Mouse (Mus musculus) hindbrain, embryonic 14.5 days (tissue): Measurements from ENCODE around the gene Pnrc2. TPM values are rescaled to one million over a fixed set of nuclear protein-coding genes. Genes with fewer than 3 reads are reported as not detected.
A peak's percentile ranks its signal among the peaks of the same experiment; 100 is the strongest.

Experiments used
- ATAC-seq: fragments of 200-750 bp; cut with Nextera tagmentation; 2 replicates; pipeline ENCODE4 v1.8.0; 2017; ENCODE audit warnings: moderate number of reproducible peaks, mild to moderate bottlenecking, moderate TSS enrichment, moderate library complexity; ENCODE audit not compliant: low FRiP score
- DNase-seq: peaks from one replicate; pipeline ENCODE4 v3.0.0-alpha.2; 2015; ENCODE audit warnings: low spot score
- H3K27ac ChIP-seq: fragments of 300-500 bp; sonication (generic); 2 replicates; pipeline ENCODE4 v1.5.1; 2014; ENCODE audit warnings: mild to moderate bottlenecking, moderate library complexity
- H3K27me3 ChIP-seq: fragments of 300-500 bp; sonication (generic); 2 replicates; pipeline ENCODE4 v1.6.1; 2014; ENCODE audit warnings: mild to moderate bottlenecking, low read length, mixed read lengths; ENCODE audit not compliant: control insufficient read depth, insufficient read depth
- H3K36me3 ChIP-seq: fragments of 300-500 bp; sonication (generic); replicated peaks from 2 replicates; pipeline ENCODE4 v1.6.1; 2014; ENCODE audit not compliant: control insufficient read depth, insufficient read depth
- H3K4me1 ChIP-seq: fragments of 300-500 bp; sonication (generic); replicated peaks from 2 replicates; pipeline ENCODE4 v1.6.1; 2014; ENCODE audit warnings: antibody characterized with exemption, low read length, mixed read lengths; ENCODE audit not compliant: control insufficient read depth, insufficient read depth
- H3K4me2 ChIP-seq: fragments of 300-500 bp; sonication (generic); replicated peaks from 2 replicates; pipeline ENCODE4 v1.6.1; 2014; ENCODE audit warnings: mild to moderate bottlenecking, moderate library complexity
- H3K4me3 ChIP-seq: fragments of 300-500 bp; sonication (generic); replicated peaks from 2 replicates; pipeline ENCODE4 v1.5.1; 2014; ENCODE audit warnings: mild to moderate bottlenecking, low read length
- H3K9ac ChIP-seq: fragments of 300-500 bp; sonication (generic); 2 replicates; pipeline ENCODE4 v1.6.1; 2014
- H3K9me3 ChIP-seq: fragments of 300-500 bp; sonication (generic); 2 replicates; pipeline ENCODE4 v1.6.1; 2016; ENCODE audit warnings: low read length; ENCODE audit not compliant: control insufficient read depth
- WGBS: fragments of 180-500 bp; shearing (Covaris S2); extraction: QIAGEN DNeasy Blood & Tissue Kit; methylation state at CpG from one replicate; pipeline ENCODE4 v1.1.7; 2014; 5-methylcytosine and 5-hydroxymethylcytosine counted together
- polyA plus RNA-seq: library from polyadenylated mRNA; unstranded; fragments of >200 nt; fragmentation: Nextera tagmentation; extraction: Ambion mirVana; gene quantifications from 2 replicates; pipeline ENCODE4 v1.2.1, GENCODE M21; 2014

Pnrc2 gene
- 95.0 and 105 TPM in 2 replicates for polyA plus RNA-seq

- peak within 1 kb of the TSS; percentile 74 for H3K4me3 ChIP-seq
- peaks cover 31% of the 10 kb centered on the region for H3K36me3 ChIP-seq
- peak within 1 kb of the TSS; percentile 99 for H3K27ac ChIP-seq
- under 1% methylated on average over 54 of the region's 60 CpGs for WGBS
- H3K27me3 ChIP-seq: no peaks in the 10 kb centered on the region
- peak within 1 kb of the TSS; percentile 78 for H3K4me2 ChIP-seq
- peaks cover 46% of the 10 kb centered on the region for H3K4me1 ChIP-seq
- peak within 1 kb of the TSS; percentile 92 for H3K9ac ChIP-seq
- no peaks in the 10 kb centered on the region for H3K9me3 ChIP-seq
- ATAC-seq (peak; percentile 97), DNase-seq (peak; percentile 89)
These were observed at the start of gene Pnrc2 for GRCm38 (mm10) chr4:135873526-135874202. TSS of gene Pnrc2 (minus strand) at chr4:135873850.

GRCm38 (mm10) chr4:135922190-135922589 is 48.5 kb upstream of the Pnrc2 start:
- 86% methylated on average over 1 of the region's 1 CpGs for WGBS
- peak overlapping the region; percentile 77; the same call in 1 of the 2 replicates for H3K4me3 ChIP-seq
- H3K4me2 ChIP-seq: peak overlapping the region; percentile 84
- DNase-seq: no peak
- peaks cover 9% of the 10 kb centered on the region for H3K4me1 ChIP-seq
- H3K9ac ChIP-seq: no peak overlapping the region; the same call in 1 of the 2 replicates
- H3K36me3 ChIP-seq: peaks cover 14% of the 10 kb centered on the region
- H3K27me3 ChIP-seq: no peaks in the 10 kb centered on the region
- ATAC-seq: no peak
- H3K27ac ChIP-seq: no peak overlapping the region
- H3K9me3 ChIP-seq: no peaks in the 10 kb centered on the region

GRCm38 (mm10) chr4:135921257-135922120 is 47.8 kb upstream of the Pnrc2 start:
- Histone ChIP-seq H3K4me2 (peak overlapping the region; percentile 84), H3K9ac (peak overlapping the region; percentile 82), H3K9me3 (no peaks in the 10 kb centered on the region), H3K4me1 (peaks cover 9% of the 10 kb centered on the region), H3K27ac (peak overlapping the region; percentile 77), H3K27me3 (no peaks in the 10 kb centered on the region), H3K36me3 (peaks cover 9% of the 10 kb centered on the region), H3K4me3 (peak overlapping the region; percentile 77)
- ATAC-seq: peak; percentile 9; the same call in 1 of the 2 replicates
- 6% methylated on average over 26 of the region's 26 CpGs for WGBS
- DNase-seq: peak; percentile 48

GRCm38 (mm10) chr4:135920304-135921241 is 46.9 kb upstream of the Pnrc2 start, which contains the start of gene Fuca1:
TSS of gene Fuca1 (plus strand) at chr4:135920735.
- Histone ChIP-seq H3K4me2 (peak within 1 kb of the TSS; percentile 84), H3K27me3 (no peaks in the 10 kb centered on the region)
- ATAC-seq: peak; percentile 96

GRCm38 (mm10) chr4:135919280-135919639 is 45.6 kb upstream of the Pnrc2 start:
- Histone ChIP-seq H3K9me3 (no peaks in the 10 kb centered on the region), H3K4me3 (no peak overlapping the region), H3K9ac (no peak overlapping the region), H3K4me2 (no peak overlapping the region), H3K36me3 (no peaks in the 10 kb centered on the region), H3K27me3 (no peaks in the 10 kb centered on the region), H3K27ac (no peak overlapping the region), H3K4me1 (peaks cover 9% of the 10 kb centered on the region)
- 95% methylated on average over 3 of the region's 3 CpGs for WGBS
- DNase-seq: no peak
- no peak for ATAC-seq

More at GRCm38 (mm10) chr4:135920304-135921241, 46.9 kb upstream of the Pnrc2 start, which contains the start of gene Fuca1:
- Histone ChIP-seq H3K4me3 (peak within 1 kb of the TSS; percentile 77), H3K36me3 (peaks cover 1% of the 10 kb centered on the region), H3K27ac (peak within 1 kb of the TSS; percentile 77), H3K4me1 (peaks cover 9% of the 10 kb centered on the region), H3K9me3 (no peaks in the 10 kb centered on the region), H3K9ac (peak within 1 kb of the TSS; percentile 82)
- WGBS: 2% methylated on average over 60 of the region's 60 CpGs
- DNase-seq: peak; percentile 99

- Histone ChIP-seq H3K4me3 (no peak overlapping the region), H3K4me2 (no peak overlapping the region), H3K27ac (no peak overlapping the region), H3K36me3 (no peaks in the 10 kb centered on the region), H3K9ac (no peak overlapping the region), H3K27me3 (no peaks in the 10 kb centered on the region), H3K9me3 (no peaks in the 10 kb centered on the region), H3K4me1 (peaks cover 9% of the 10 kb centered on the region)
- DNase-seq: no peak
- whole genome bisulfite sequencing: 89% methylated on average over 13 of the region's 13 CpGs
- no peak for ATAC-seq
These were observed 45.1 kb upstream of the Pnrc2 start for GRCm38 (mm10) chr4:135918635-135919279.

- Histone ChIP-seq H3K9me3 (no peaks in the 10 kb centered on the region), H3K27ac (0 out of 2 replicates have a peak overlapping the region, but pooled peaks have one; percentile 17), H3K4me3 (no peak overlapping the region), H3K4me1 (0 out of 2 replicates have a peak, but pooled peaks cover 9% of the 10 kb centered on the region), H3K36me3 (no peaks in the 10 kb centered on the region), H3K4me2 (no peak overlapping the region), H3K27me3 (no peaks in the 10 kb centered on the region), H3K9ac (no peak overlapping the region)
- DNase-seq: no peak
- no peak for ATAC-seq
- WGBS: 79% methylated on average over 4 of the region's 4 CpGs
These were observed 39.8 kb upstream of the Pnrc2 start for GRCm38 (mm10) chr4:135913433-135913832.

GRCm38 (mm10) chr4:135912835-135913234 is 39.2 kb upstream of the Pnrc2 start:
- no peaks in the 10 kb centered on the region for H3K36me3 ChIP-seq
- no peak overlapping the region for H3K9ac ChIP-seq
- DNase-seq (no peak), ATAC-seq (0 out of 2 replicates have a peak, but pooled peaks have one; percentile 62)
- no peak overlapping the region for H3K4me3 ChIP-seq
- 0 out of 2 replicates have a peak, but pooled peaks cover 9% of the 10 kb centered on the region for H3K4me1 ChIP-seq
- 0 out of 2 replicates have a peak overlapping the region, but pooled peaks have one; percentile 17 for H3K27ac ChIP-seq
- no peaks in the 10 kb centered on the region for H3K27me3 ChIP-seq
- 22% methylated on average over 3 of the region's 3 CpGs for WGBS
- H3K4me2 ChIP-seq: no peak overlapping the region
- H3K9me3 ChIP-seq: no peaks in the 10 kb centered on the region
